Mouse (Mus musculus): Measurements from ENCODE around the gene Tcf20. TPM values are rescaled to one million over a fixed set of nuclear protein-coding genes. Genes with fewer than 3 reads are reported as not detected.

The Tcf20 gene
- polyA plus RNA-seq, 1 experiment: 11.1 TPM

DNA sequence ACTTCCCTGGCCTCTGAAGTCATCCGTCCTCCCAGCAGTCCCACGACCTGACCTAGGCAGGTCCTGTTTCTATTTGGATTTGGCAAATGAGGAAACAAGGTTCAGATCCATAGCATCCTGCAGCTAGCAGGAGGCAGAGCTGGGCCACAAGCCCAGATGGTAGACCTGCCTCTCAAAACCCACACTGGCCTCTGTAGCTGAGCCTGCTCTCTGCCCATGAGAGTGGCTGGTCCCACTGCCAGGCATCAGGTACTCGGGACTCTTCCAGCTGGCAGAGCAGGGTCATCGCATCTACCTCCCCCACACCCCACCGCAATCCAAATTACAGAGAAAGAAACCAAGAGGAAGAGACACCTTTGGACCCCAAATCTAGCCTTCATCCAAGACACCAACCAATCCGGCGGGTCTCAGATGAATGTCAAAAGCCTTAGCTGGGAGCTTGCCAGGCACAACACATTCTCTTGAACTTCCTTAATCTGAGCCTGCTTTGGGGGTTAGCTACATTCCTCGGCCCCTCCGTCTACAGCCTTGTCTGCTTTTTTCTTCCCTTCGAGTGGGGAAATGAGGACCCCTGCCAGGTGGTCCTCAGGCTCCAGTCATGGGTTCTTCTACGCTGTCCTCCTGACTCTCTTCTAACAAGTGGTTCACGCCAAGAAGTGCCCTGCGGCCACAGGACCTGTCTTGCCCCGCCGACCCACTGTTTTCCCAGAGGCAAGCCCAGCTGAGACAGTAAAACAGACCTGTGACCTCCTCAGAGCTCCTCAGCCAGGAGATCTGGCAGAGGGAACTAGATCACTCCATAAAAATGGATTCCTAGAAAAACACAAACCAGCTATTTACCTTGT, 5.8 kb downstream of the Tcf20 start:
- no peak overlapping the region for H3K4me3 ChIP-seq
- peaks cover 81% of the 10 kb centered on the region for H3K27me3 ChIP-seq (ENCODE audit: control insufficient read depth, insufficient read depth, insufficient read length)
- TF ChIP-seq E2F4 (IDR thresholded peaks at IDR 0.05; ENCODE audit: insufficient read depth) (no peak), SRF (IDR thresholded peaks at IDR 0.05; ENCODE audit: control insufficient read depth, insufficient read length, low read depth) (no peak), MYOG (IDR thresholded peaks at IDR 0.05; ENCODE audit: control insufficient read depth in 1 of 3, insufficient read depth in 1 of 3, insufficient read length in 2 of 3, low read depth in 2 of 3) (no peak), MAX (IDR thresholded peaks at IDR 0.05; ENCODE audit: low read depth) (no peak), TCF12 (IDR thresholded peaks at IDR 0.05; ENCODE audit: insufficient read depth, poor library complexity, severe bottlenecking) (no peak), POLR2AphosphoS2 (IDR thresholded peaks at IDR 0.05; ENCODE audit: insufficient read length, low read depth) (no peak), USF1 (IDR thresholded peaks at IDR 0.05; ENCODE audit: low read depth) (no peak), REST (IDR thresholded peaks at IDR 0.05; ENCODE audit: insufficient read depth, insufficient read length) (no peak), CEBPB (IDR thresholded peaks at IDR 0.05; ENCODE audit: insufficient read depth, poor library complexity, severe bottlenecking) (no peak), POLR2A (IDR thresholded peaks at IDR 0.05; ENCODE audit: insufficient read length, low read depth) (no peak)
- H3K79me2 ChIP-seq (ENCODE audit: control insufficient read depth, insufficient read depth): no peaks in the 10 kb centered on the region
- H3K4me2 ChIP-seq (ENCODE audit: low read depth): peak overlapping the region; percentile 51
- H3ac ChIP-seq (ENCODE audit: control insufficient read depth, insufficient read length): no peak overlapping the region
- H3K36me3 ChIP-seq (ENCODE audit: control insufficient read depth, insufficient read depth): no peaks in the 10 kb centered on the region

GRCm38 (mm10) chr15:82979531-82979930, 8.1 kb downstream of the Tcf20 start:
- TF ChIP-seq SRF (IDR thresholded peaks at IDR 0.05; ENCODE audit: control insufficient read depth, insufficient read length, low read depth) (no peak), CEBPB (IDR thresholded peaks at IDR 0.05; ENCODE audit: insufficient read depth, poor library complexity, severe bottlenecking) (no peak), MYOG (IDR thresholded peaks at IDR 0.05; ENCODE audit: control insufficient read depth in 1 of 3, insufficient read depth in 1 of 3, insufficient read length in 2 of 3, low read depth in 2 of 3) (no peak), MYOD1 (IDR thresholded peaks at IDR 0.05; ENCODE audit: control insufficient read depth in 1 of 3, insufficient read length in 2 of 3, low read depth in 2 of 3) (peak in 1 of 3 experiments; percentile 37), POLR2A (IDR thresholded peaks at IDR 0.05; ENCODE audit: insufficient read length, low read depth) (no peak), E2F4 (IDR thresholded peaks at IDR 0.05; ENCODE audit: insufficient read depth) (no peak), POLR2AphosphoS2 (IDR thresholded peaks at IDR 0.05; ENCODE audit: insufficient read length, low read depth) (no peak)
- no peaks in the 10 kb centered on the region for H3K36me3 ChIP-seq (ENCODE audit: control insufficient read depth, insufficient read depth)
- peaks cover 82% of the 10 kb centered on the region for H3K27me3 ChIP-seq (ENCODE audit: control insufficient read depth, insufficient read depth, insufficient read length)
- H3ac ChIP-seq (ENCODE audit: control insufficient read depth, insufficient read length): no peak overlapping the region
- H3K4me2 ChIP-seq (ENCODE audit: low read depth): no peak overlapping the region
- no peaks in the 10 kb centered on the region for H3K79me2 ChIP-seq (ENCODE audit: control insufficient read depth, insufficient read depth)
- H3K4me3 ChIP-seq: no peak overlapping the region

- Histone ChIP-seq H3K36me3 (ENCODE audit: control insufficient read depth, insufficient read depth) (no peaks in the 10 kb centered on the region), H3K4me2 (ENCODE audit: low read depth) (no peak overlapping the region), H3K27me3 (ENCODE audit: control insufficient read depth, insufficient read depth, insufficient read length) (peaks cover 68% of the 10 kb centered on the region), H3K4me3 (no peak overlapping the region), H3K79me2 (ENCODE audit: control insufficient read depth, insufficient read depth) (no peaks in the 10 kb centered on the region), H3ac (ENCODE audit: control insufficient read depth, insufficient read length) (no peak overlapping the region)
- TF ChIP-seq MYOD1 (IDR thresholded peaks at IDR 0.05; ENCODE audit: control insufficient read depth in 1 of 3, insufficient read length in 2 of 3, low read depth in 2 of 3) (peak in 2 of 3 experiments; percentile 21 to 35), TCF12 (IDR thresholded peaks at IDR 0.05; ENCODE audit: insufficient read depth, poor library complexity, severe bottlenecking) (no peak), REST (IDR thresholded peaks at IDR 0.05; ENCODE audit: insufficient read depth, insufficient read length) (no peak)
Observed at GRCm38 (mm10) chr15:82974471-82974870, 13.2 kb downstream of the Tcf20 start.

DNA sequence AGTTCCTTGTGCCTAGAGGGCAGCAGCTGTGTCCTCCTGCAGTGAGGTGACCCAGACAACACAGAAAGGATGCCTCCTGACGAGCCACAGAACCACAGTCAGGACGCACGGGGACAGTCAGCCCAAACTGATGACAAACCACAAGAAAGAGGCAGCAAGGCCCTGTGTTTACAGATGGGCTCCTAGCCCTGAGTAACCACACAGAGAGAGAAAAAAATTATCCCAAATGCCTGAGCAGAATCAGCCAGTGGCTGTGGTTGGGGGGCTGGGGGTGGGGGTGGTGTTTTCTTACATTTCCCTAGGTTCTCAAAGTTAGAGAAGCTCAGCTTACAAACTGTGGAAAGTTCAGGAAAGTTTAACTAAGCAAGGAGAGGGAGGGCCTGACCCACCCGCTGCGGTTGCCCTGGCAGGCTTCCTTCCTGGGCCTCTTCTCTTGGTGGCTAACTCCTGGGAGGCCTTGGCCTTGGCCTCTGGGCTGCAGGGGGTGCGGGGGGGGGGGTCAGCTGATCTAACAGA, 18.4 kb downstream of the Tcf20 start:
- Histone ChIP-seq H3K4me3 (no peak overlapping the region), H3K27me3 (ENCODE audit: control insufficient read depth, insufficient read depth, insufficient read length) (peaks cover 61% of the 10 kb centered on the region), H3K36me3 (ENCODE audit: control insufficient read depth, insufficient read depth) (no peaks in the 10 kb centered on the region), H3ac (ENCODE audit: control insufficient read depth, insufficient read length) (no peak overlapping the region), H3K79me2 (ENCODE audit: control insufficient read depth, insufficient read depth) (no peaks in the 10 kb centered on the region), H3K4me2 (ENCODE audit: low read depth) (peak overlapping the region; percentile 34)
- TF ChIP-seq TCF12 (IDR thresholded peaks at IDR 0.05; ENCODE audit: insufficient read depth, poor library complexity, severe bottlenecking) (no peak), MYOD1 (IDR thresholded peaks at IDR 0.05; ENCODE audit: control insufficient read depth in 1 of 3, insufficient read length in 2 of 3, low read depth in 2 of 3) (peak in 1 of 3 experiments; percentile 52), MAX (IDR thresholded peaks at IDR 0.05; ENCODE audit: low read depth) (no peak), MYOG (IDR thresholded peaks at IDR 0.05; ENCODE audit: control insufficient read depth in 1 of 3, insufficient read depth in 1 of 3, insufficient read length in 2 of 3, low read depth in 2 of 3) (peak in 1 of 3 experiments; percentile 50), USF1 (IDR thresholded peaks at IDR 0.05; ENCODE audit: low read depth) (no peak)

GRCm38 (mm10) chr15:82968449-82968848, 19.2 kb downstream of the Tcf20 start:
- peak overlapping the region; percentile 34 for H3K4me2 ChIP-seq (ENCODE audit: low read depth)
- TF ChIP-seq USF1 (IDR thresholded peaks at IDR 0.05; ENCODE audit: low read depth): no peak
- TF ChIP-seq CEBPB (IDR thresholded peaks at IDR 0.05; ENCODE audit: insufficient read depth, poor library complexity, severe bottlenecking): no peak
- TF ChIP-seq REST (IDR thresholded peaks at IDR 0.05; ENCODE audit: insufficient read depth, insufficient read length): no peak
- TF ChIP-seq SRF (IDR thresholded peaks at IDR 0.05; ENCODE audit: control insufficient read depth, insufficient read length, low read depth): no peak
- no peak for TF ChIP-seq POLR2A (IDR thresholded peaks at IDR 0.05; ENCODE audit: insufficient read length, low read depth)
- TF ChIP-seq E2F4 (IDR thresholded peaks at IDR 0.05; ENCODE audit: insufficient read depth): no peak
- TF ChIP-seq TCF3 (IDR thresholded peaks at IDR 0.05; ENCODE audit: insufficient read length, low read depth): peak; percentile 18
- TF ChIP-seq MYOG (IDR thresholded peaks at IDR 0.05; ENCODE audit: control insufficient read depth in 1 of 3, insufficient read depth in 1 of 3, insufficient read length in 2 of 3, low read depth in 2 of 3): peak in 2 of 3 experiments; percentile 57 to 80
- TF ChIP-seq TCF12 (IDR thresholded peaks at IDR 0.05; ENCODE audit: insufficient read depth, poor library complexity, severe bottlenecking): no peak
- no peak for TF ChIP-seq MAX (IDR thresholded peaks at IDR 0.05; ENCODE audit: low read depth)
- TF ChIP-seq MYOD1 (IDR thresholded peaks at IDR 0.05; ENCODE audit: control insufficient read depth in 1 of 3, insufficient read length in 2 of 3, low read depth in 2 of 3): peak in 2 of 3 experiments; percentile 72 to 84
- TF ChIP-seq POLR2AphosphoS2 (IDR thresholded peaks at IDR 0.05; ENCODE audit: insufficient read length, low read depth): no peak
- no peak overlapping the region for H3K4me3 ChIP-seq
- H3K27me3 ChIP-seq (ENCODE audit: control insufficient read depth, insufficient read depth, insufficient read length): peaks cover 62% of the 10 kb centered on the region
- H3ac ChIP-seq (ENCODE audit: control insufficient read depth, insufficient read length): no peak overlapping the region
- H3K36me3 ChIP-seq (ENCODE audit: control insufficient read depth, insufficient read depth): no peaks in the 10 kb centered on the region
- no peaks in the 10 kb centered on the region for H3K79me2 ChIP-seq (ENCODE audit: control insufficient read depth, insufficient read depth)

Data from myocyte (in vitro differentiated cells).